Mouse (Mus musculus) cortical plate, adult 2 months (tissue): ENCODE data around the gene Tmem91. TPM values are rescaled to one million over a fixed set of nuclear protein-coding genes. Genes with fewer than 3 reads are reported as not detected.

ENCODE experiments used
- H3K27ac ChIP-seq: fragments of 200-500 bp; 2 replicates; pipeline ENCODE4 v1.5.1; 2012; ENCODE audit warnings: low read length, control low read depth, inconsistent platforms; ENCODE audit not compliant: insufficient read depth
- H3K4me1 ChIP-seq: fragments of 200-500 bp; 2 replicates; pipeline ENCODE4 v1.6.1; 2011; ENCODE audit warnings: low read length; ENCODE audit not compliant: control insufficient read depth, insufficient read depth
- H3K4me3 ChIP-seq: fragments of 200-500 bp; 2 replicates; pipeline ENCODE4 v1.5.1; 2011; ENCODE audit warnings: mild to moderate bottlenecking, low read length, control low read depth; ENCODE audit not compliant: insufficient read depth
- CTCF ChIP-seq: fragments of 200-500 bp; IDR thresholded peaks from 2 replicates; pipeline ENCODE4 v1.5.1; 2011; ENCODE audit warnings: mild to moderate bottlenecking, control low read depth, low read length; ENCODE audit not compliant: insufficient read depth; ENCODE audit errors: extremely low read depth
- POLR2A ChIP-seq: fragments of 200-500 bp; IDR thresholded peaks from 2 replicates; pipeline ENCODE4 v1.6.1; 2011; ENCODE audit warnings: mild to moderate bottlenecking, low read length, control low read depth; ENCODE audit not compliant: insufficient read depth; ENCODE audit errors: extremely low read depth
- polyA plus RNA-seq: library from polyadenylated mRNA; depleted of rRNA; stranded (reverse); fragments of >200 nt; gene quantifications from 2 replicates; pipeline ENCODE4 v1.2.3, GENCODE M21; 2012

The Tmem91 gene
- polyA plus RNA-seq, 1 experiment = 37.6 TPM

DNA sequence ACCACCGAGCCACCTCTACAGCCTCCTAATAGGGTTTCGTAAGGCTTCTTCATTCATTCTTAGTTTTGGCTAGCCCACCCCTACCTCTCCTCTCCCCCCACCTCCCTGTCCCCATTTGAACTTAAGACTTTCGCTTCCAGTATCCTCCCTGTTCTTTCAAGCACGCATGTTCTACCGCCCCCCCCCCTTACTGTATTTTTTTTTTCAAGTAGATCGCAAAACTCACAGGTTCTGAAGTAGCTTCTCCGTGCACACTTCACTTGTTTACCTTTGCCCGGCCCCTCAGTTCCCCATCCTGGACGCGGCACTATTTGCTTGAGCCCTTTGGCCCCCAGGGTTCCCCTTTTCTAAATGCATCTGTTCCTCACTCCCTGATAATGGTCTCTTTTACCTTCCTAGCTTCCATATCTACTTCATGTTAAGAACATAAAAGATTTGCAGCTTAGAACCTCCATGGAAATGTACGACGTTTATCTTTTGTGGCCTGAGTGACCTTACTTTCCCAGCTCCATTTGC, 22.7 kb downstream of the Tmem91 start:
- TF ChIP-seq POLR2A (no peak), CTCF (no peak)
- H3K27ac ChIP-seq = no peak overlapping the region

GRCm38 (mm10) chr7:25651281-25651680, 23.7 kb downstream of the Tmem91 start:
- H3K4me1 ChIP-seq = 0 out of 2 replicates have a peak, but pooled peaks cover 1% of the 10 kb centered on the region
- TF ChIP-seq POLR2A (no peak), CTCF (peak; percentile 9; the same call in 1 of the 2 replicates)
- no peak overlapping the region for H3K27ac ChIP-seq
- H3K4me3 ChIP-seq = no peak overlapping the region

More for the DNA sequence above, 22.7 kb downstream of the Tmem91 start:
- Histone ChIP-seq H3K4me3 (no peak overlapping the region), H3K4me1 (0 out of 2 replicates have a peak, but pooled peaks cover 1% of the 10 kb centered on the region)

- H3K27ac ChIP-seq = no peak overlapping the region
Observed at GRCm38 (mm10) chr7:25649839-25650238, 25.1 kb downstream of the Tmem91 start.

DNA sequence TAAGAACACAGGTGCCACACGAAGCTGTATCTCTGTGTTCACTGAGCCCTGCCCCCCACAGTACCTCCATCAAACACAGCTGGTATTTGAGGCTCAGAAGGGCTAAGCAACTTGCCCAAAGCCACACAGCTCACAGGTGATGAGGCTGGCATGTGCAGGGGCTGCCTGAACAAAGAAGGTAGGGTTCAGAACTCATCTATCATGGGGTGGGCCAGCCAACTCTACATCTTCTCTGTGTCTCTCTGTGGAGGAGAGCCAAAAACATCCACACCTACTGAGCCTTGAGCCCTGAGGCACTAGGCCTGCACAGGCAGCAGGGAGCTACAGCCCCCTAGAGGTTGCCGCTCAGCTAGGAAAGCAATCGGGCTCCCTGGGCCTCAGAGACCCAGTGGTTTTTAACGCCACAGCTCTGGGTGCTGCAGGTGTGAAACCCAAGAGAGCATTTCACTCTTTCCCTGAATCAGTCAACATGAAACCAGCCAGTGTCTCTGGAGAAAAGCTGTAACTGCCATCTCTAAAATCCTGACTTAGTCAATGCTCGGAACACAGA, 27.3 kb downstream of the Tmem91 start:
- no peak overlapping the region for H3K27ac ChIP-seq
- no peak overlapping the region for H3K4me3 ChIP-seq
- peak; percentile 20; the same call in 1 of the 2 replicates for TF ChIP-seq CTCF
- TF ChIP-seq POLR2A = no peak
- H3K4me1 ChIP-seq = no peaks in the 10 kb centered on the region

More at GRCm38 (mm10) chr7:25649839-25650238, 25.1 kb downstream of the Tmem91 start:
- H3K4me3 ChIP-seq = no peak overlapping the region
- TF ChIP-seq POLR2A (no peak), CTCF (no peak)
- no peaks in the 10 kb centered on the region for H3K4me1 ChIP-seq

DNA sequence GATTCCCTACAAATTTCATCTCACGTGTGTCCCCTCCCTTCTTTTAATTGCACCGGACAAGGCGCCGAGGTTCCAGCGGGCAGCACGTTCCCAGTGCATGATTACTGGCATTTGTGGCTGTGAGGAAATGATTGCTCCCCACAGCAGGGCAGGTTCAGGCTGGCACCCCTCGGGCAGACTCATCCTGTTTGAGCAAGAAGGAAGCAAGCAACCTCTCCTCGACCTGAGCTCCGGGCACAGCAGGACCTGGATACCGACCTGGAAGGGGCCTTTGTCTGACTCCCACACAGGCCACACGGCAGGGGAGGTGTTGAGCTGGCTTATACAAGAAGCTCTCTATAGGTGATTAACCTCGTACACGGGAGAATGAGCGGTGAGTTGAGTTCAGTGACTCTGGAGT, 29.9 kb downstream of the Tmem91 start:
- H3K27ac ChIP-seq = no peak overlapping the region
- TF ChIP-seq POLR2A (no peak), CTCF (no peak)
- no peaks in the 10 kb centered on the region for H3K4me1 ChIP-seq
- H3K4me3 ChIP-seq = no peak overlapping the region

DNA sequence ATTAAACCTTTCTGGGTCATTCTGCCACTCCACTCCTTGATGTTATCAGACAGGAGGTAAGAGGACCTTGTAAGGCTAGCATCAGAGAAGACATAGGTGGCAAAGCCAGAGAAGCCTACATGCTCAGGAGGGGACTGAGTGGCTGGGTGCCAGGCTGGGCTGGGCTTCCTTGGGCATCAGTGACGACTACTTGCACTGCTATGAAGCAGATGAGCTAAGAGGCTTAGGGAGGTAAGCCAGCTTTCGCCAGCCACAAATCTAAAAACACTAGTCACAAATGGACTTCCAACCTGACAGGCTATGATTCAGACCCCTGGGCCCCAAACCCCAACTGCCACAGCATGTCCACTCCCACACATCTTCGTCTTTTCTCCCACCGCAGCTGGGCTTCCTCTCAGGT, 30.3 kb downstream of the Tmem91 start:
- H3K4me1 ChIP-seq = no peaks in the 10 kb centered on the region
- no peak for TF ChIP-seq POLR2A
- no peak overlapping the region for H3K27ac ChIP-seq
- H3K4me3 ChIP-seq = no peak overlapping the region

DNA sequence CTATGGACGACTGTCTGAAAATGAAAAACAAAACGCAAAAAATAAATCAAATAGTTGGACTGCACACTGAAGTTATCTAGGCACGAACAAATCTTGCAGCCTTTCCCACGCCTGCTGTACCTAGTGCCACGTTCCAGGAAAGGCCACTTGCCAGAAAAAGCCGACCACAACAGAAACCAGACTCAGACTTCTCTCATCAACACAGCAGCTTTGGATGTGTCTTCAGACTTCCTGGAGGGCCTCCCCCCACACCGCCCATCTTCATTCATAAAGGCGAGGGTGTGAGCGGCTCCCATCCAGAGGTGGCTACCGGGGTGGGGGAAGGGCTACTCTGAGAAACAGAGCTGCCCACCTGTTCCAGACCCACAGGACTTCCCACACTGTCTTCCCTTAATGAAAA, 30.8 kb downstream of the Tmem91 start:
- no peak overlapping the region for H3K27ac ChIP-seq
- no peaks in the 10 kb centered on the region for H3K4me1 ChIP-seq
- TF ChIP-seq POLR2A (no peak), CTCF (no peak)
- no peak overlapping the region for H3K4me3 ChIP-seq

DNA sequence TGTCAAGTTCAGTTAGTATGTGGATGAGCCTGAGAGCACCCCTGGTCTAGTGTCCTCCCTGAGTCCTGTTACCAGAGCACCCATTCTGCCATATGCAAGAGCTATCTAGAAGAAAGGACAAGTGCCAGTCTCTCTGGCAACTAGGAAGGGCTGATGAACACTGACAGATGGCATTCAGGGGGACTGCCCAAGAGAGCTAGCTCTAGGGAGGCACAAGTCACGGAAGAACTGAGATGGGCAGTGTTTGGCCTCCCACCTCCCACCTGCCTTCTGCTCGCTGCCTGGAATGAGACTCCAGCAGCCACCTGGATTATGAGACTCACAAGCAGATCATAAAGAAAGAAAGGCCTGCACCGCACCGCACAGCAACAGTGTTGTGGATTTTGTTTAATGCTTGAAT, 35.2 kb downstream of the Tmem91 start:
- no peaks in the 10 kb centered on the region for H3K4me1 ChIP-seq
- no peak overlapping the region for H3K27ac ChIP-seq
- no peak overlapping the region for H3K4me3 ChIP-seq
- no peak for TF ChIP-seq CTCF
- no peak for TF ChIP-seq POLR2A

DNA sequence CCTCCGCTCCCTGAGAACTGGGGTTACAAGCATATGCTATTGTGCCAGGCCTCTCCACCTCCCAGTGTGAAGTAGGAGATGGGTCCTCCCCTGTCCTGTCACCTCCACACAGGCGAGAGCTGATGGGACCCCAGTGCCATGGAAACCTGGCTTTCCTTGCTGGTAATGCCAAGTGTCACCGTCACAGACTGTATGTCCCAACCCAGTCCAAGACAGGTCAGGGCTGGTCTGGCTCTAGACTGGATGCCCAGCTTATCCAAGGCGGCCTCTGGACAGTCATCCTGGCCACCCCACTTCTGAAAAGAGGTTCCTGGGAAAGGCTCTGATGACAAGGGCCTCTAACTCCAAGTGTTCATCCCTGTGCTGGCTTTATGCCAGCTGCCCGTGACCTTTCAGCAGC, 37.9 kb downstream of the Tmem91 start:
- TF ChIP-seq CTCF (no peak), POLR2A (no peak)
- Histone ChIP-seq H3K27ac (no peak overlapping the region), H3K4me1 (no peaks in the 10 kb centered on the region), H3K4me3 (no peak overlapping the region)

DNA sequence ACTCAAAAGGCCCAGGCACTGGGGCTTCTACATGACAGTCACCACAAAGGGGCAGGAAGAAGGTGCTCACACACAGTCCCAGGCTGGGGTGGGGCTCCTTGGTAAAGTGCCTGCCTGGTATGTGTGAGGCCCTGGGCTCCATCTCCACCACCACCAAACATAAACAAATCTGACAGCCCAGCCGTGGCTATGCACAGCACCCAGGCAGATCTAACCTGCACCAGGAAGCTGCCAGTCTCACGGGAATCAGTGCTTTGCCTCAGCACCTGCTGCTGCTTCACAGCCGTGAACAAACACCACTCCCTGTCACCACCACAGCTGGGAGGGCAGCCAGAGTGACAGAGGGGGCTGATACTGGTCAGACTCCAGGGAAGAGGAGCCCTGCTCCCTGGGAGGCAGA, 38.6 kb downstream of the Tmem91 start:
- Histone ChIP-seq H3K4me1 (no peaks in the 10 kb centered on the region), H3K4me3 (no peak overlapping the region), H3K27ac (no peak overlapping the region)
- TF ChIP-seq POLR2A (no peak), CTCF (no peak)
